In genomic region chr16:80266151-80266617, GRCm38 (mm10) we compare ENCODE assay signal across 15 mouse cellular contexts.
DNase-seq lines count a peak whose midpoint lies in the region; ATAC-seq and TF ChIP-seq lines count a peak whose summit lies in the region.
"Had no signal": no experiment of that assay in that cellular context is flagged by ENCODE, and none has a peak within 500 bp of the region (broad histone marks: within the 10 kb centered on the region; RNA-seq: fewer than 3 reads in every experiment).

No protein-coding gene starts in this region.

- WGBS in midbrain, embryonic 11.5 days: 62% methylated on average over 5 of the region's 5 CpGs
- WGBS in midbrain, embryonic 10.5 days: 78% methylated on average over 5 of the region's 5 CpGs
- WGBS in hindbrain, postnatal 0 days: 28% methylated on average over 5 of the region's 5 CpGs

- peak; percentile 1 for DNase-seq in embryo, embryonic 10.5 days (ENCODE audit: low spot score)
- no peak for DNase-seq in embryo, embryonic 10 days (ENCODE audit: low spot score)
- DNase-seq in midbrain, embryonic 11.5 days (ENCODE audit: low spot score, missing footprints): no peak
- DNase-seq in midbrain, embryonic 10.5 days (ENCODE audit: low spot score): no peak
- peak; percentile 77 for DNase-seq in hindbrain, postnatal 0 days (ENCODE audit: low spot score)
- peak; percentile 68 for DNase-seq in retina, postnatal 1 day
- no peak for DNase-seq in Muller cell, postnatal 12 days (ENCODE audit: inconsistent ontology term)
- DNase-seq in testis, postnatal 14 days (ENCODE audit: low spot score): no peak
- DNase-seq: heart, adult 18-20 months; heart, postnatal 4 days; lung, postnatal 14 days; right cerebral cortex, postnatal 25 days had no signal

- no peak for TF ChIP-seq CTCF in hindbrain, postnatal 0 days (IDR thresholded peaks at IDR 0.05; ENCODE audit: low read depth)

- no peak overlapping the region for H3K9ac ChIP-seq in midbrain, embryonic 11.5 days (ENCODE audit: low read length)
- no peak overlapping the region for H3K9ac ChIP-seq in hindbrain, postnatal 0 days (replicated peaks; ENCODE audit: low read length)

- no peak overlapping the region for H3K27ac ChIP-seq in midbrain, embryonic 11.5 days (ENCODE audit: low read depth, low read length)
- H3K27ac ChIP-seq in midbrain, embryonic 10.5 days (replicated peaks): no peak overlapping the region
- H3K27ac ChIP-seq in hindbrain, postnatal 0 days: no peak overlapping the region
- H3K27ac ChIP-seq: layer of hippocampus, adult 2 months; stomach, postnatal 0 days had no signal

- ATAC-seq in midbrain, embryonic 11.5 days (ENCODE audit: low FRiP score): peak; percentile 50; the same call in 1 of the 2 replicates
- ATAC-seq in hindbrain, postnatal 0 days: peak; percentile 70

- no peaks in the 10 kb centered on the region for H3K4me1 ChIP-seq in midbrain, embryonic 11.5 days (ENCODE audit: control insufficient read depth, insufficient read depth, low read length)
- no peaks in the 10 kb centered on the region for H3K4me1 ChIP-seq in midbrain, embryonic 10.5 days
- H3K4me1 ChIP-seq in hindbrain, postnatal 0 days (ENCODE audit: insufficient read depth, low read length): no peaks in the 10 kb centered on the region

- no peaks in the 10 kb centered on the region for H3K9me3 ChIP-seq in midbrain, embryonic 11.5 days (ENCODE audit: control insufficient read depth, low read length)
- H3K9me3 ChIP-seq in midbrain, embryonic 10.5 days (replicated peaks): no peaks in the 10 kb centered on the region
- no peaks in the 10 kb centered on the region for H3K9me3 ChIP-seq in hindbrain, postnatal 0 days (ENCODE audit: low read length)

- H3K4me3 ChIP-seq in midbrain, embryonic 11.5 days (ENCODE audit: low read depth, low read length): no peak overlapping the region
- H3K4me3 ChIP-seq in midbrain, embryonic 10.5 days: no peak overlapping the region
- H3K4me3 ChIP-seq in hindbrain, postnatal 0 days (ENCODE audit: low read length): no peak overlapping the region
- H3K4me3 ChIP-seq: layer of hippocampus, adult 2 months; myocyte had no signal

- H3K36me3 ChIP-seq in midbrain, embryonic 11.5 days (ENCODE audit: control insufficient read depth, insufficient read depth, low read length): no peaks in the 10 kb centered on the region
- no peaks in the 10 kb centered on the region for H3K36me3 ChIP-seq in midbrain, embryonic 10.5 days
- H3K36me3 ChIP-seq in hindbrain, postnatal 0 days (ENCODE audit: insufficient read depth, low read length): no peaks in the 10 kb centered on the region

- no peaks in the 10 kb centered on the region for H3K27me3 ChIP-seq in midbrain, embryonic 11.5 days (ENCODE audit: control insufficient read depth, insufficient read depth, low read length)
- no peaks in the 10 kb centered on the region for H3K27me3 ChIP-seq in midbrain, embryonic 10.5 days (ENCODE audit: low read depth, poor library complexity, severe bottlenecking)
- H3K27me3 ChIP-seq in hindbrain, postnatal 0 days (ENCODE audit: insufficient read depth, low read length): no peaks in the 10 kb centered on the region

- no peak overlapping the region for H3K4me2 ChIP-seq in midbrain, embryonic 11.5 days
- no peak overlapping the region for H3K4me2 ChIP-seq in hindbrain, postnatal 0 days (ENCODE audit: low read depth, low read length)

Comparison
In these comparisons a context has a peak if more than half of its experiments do, and no peak if none do; other contexts are left out.
1. DNase-seq: peak in embryo, embryonic 10.5 days (single experiment), hindbrain, postnatal 0 days (single experiment) and retina, postnatal 1 day (single experiment); none in embryo, embryonic 10 days (single experiment), midbrain, embryonic 11.5 days (single experiment), midbrain, embryonic 10.5 days (single experiment), Muller cell, postnatal 12 days (single experiment) and testis, postnatal 14 days (single experiment).